Mouse (Mus musculus): ENCODE measurements around the gene Mfap2. TPM values are rescaled to one million over a fixed set of nuclear protein-coding genes. Genes with fewer than 3 reads are reported as not detected.

The Mfap2 gene
- polyA plus RNA-seq, 1 experiment: 200 TPM

- no peaks in the 10 kb centered on the region for H3K4me1 ChIP-seq (ENCODE audit: control insufficient read depth, insufficient read depth, low read length)
- no peak for TF ChIP-seq POLR2A (IDR thresholded peaks at IDR 0.05; ENCODE audit: low read depth, low read length)
- TF ChIP-seq CTCF (IDR thresholded peaks at IDR 0.05; ENCODE audit: borderline replicate concordance, insufficient read depth, low read length): peak; percentile 89
- H3K27ac ChIP-seq (ENCODE audit: insufficient read depth, low read length): no peak overlapping the region
- H3K4me3 ChIP-seq (ENCODE audit: insufficient read depth, low read length): no peak overlapping the region
Observed at GRCm38 (mm10) chr4:141044816-141045215, 34.6 kb downstream of the Mfap2 start.

DNA sequence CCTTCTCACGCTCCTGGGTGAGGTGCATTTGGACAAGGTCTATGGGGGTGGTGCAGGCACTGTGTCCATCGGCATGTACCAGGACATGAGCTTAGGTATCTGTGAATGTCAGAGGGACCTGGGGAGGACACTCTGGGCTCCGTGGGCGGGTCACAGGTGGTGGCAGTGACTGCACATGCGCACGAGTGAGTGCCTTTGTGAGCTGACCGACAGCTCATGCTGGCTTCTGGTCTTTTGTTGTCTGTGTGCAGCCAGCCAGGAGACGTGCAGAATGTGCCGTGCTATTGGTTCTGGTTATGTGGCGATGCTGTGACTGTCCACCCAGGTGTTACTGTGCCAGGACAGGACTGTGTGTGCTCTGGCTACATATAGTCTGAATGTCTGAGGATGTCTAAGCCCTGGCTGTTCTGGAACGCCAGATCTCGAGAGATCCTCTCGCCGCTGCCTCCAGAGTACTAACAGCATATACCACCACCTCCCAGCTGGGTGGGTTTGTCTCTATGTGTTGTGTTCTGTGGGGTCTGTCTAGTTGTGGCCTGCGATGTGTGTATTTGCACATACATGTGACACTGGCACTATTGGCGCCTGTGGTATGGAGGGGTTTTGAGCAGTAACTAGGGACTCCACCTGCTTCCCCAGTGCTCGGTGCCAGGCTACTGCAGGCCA is 38.7 kb downstream of the Mfap2 start:
- no peak for TF ChIP-seq CTCF (IDR thresholded peaks at IDR 0.05; ENCODE audit: borderline replicate concordance, insufficient read depth, low read length)
- TF ChIP-seq POLR2A (IDR thresholded peaks at IDR 0.05; ENCODE audit: low read depth, low read length): no peak
- no peak overlapping the region for H3K4me3 ChIP-seq (ENCODE audit: insufficient read depth, low read length)
- H3K27ac ChIP-seq (ENCODE audit: insufficient read depth, low read length): no peak overlapping the region
- H3K4me1 ChIP-seq (ENCODE audit: control insufficient read depth, insufficient read depth, low read length): no peaks in the 10 kb centered on the region

- Histone ChIP-seq H3K4me1 (ENCODE audit: control insufficient read depth, insufficient read depth, low read length) (no peaks in the 10 kb centered on the region), H3K27ac (ENCODE audit: insufficient read depth, low read length) (no peak overlapping the region), H3K4me3 (ENCODE audit: insufficient read depth, low read length) (no peak overlapping the region)
- TF ChIP-seq POLR2A (IDR thresholded peaks at IDR 0.05; ENCODE audit: low read depth, low read length) (no peak), CTCF (IDR thresholded peaks at IDR 0.05; ENCODE audit: borderline replicate concordance, insufficient read depth, low read length) (no peak)
Observed at GRCm38 (mm10) chr4:141049476-141049835, 39.2 kb downstream of the Mfap2 start.

DNA sequence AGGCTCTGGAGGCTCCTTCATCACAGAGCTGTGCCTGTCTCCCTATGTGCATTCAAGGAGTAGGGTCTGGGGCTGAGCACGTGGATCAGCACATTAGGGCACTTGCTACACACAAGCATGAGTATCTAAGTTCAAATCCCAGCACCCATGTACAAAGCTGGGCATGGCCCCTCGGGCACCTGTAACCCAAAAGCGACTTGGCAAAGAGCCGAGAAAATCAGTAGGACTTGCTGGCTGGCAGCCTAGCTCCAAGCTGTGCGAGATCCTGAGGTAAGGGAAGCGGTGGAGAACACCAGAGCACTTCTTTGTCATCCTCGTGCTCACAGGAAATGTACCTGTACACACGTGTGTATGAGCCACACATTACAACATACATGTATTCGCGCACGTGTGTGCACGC is 42.2 kb downstream of the Mfap2 start:
- no peaks in the 10 kb centered on the region for H3K4me1 ChIP-seq (ENCODE audit: control insufficient read depth, insufficient read depth, low read length)
- H3K27ac ChIP-seq (ENCODE audit: insufficient read depth, low read length): no peak overlapping the region
- TF ChIP-seq POLR2A (IDR thresholded peaks at IDR 0.05; ENCODE audit: low read depth, low read length): no peak
- TF ChIP-seq CTCF (IDR thresholded peaks at IDR 0.05; ENCODE audit: borderline replicate concordance, insufficient read depth, low read length): no peak
- H3K4me3 ChIP-seq (ENCODE audit: insufficient read depth, low read length): no peak overlapping the region

DNA sequence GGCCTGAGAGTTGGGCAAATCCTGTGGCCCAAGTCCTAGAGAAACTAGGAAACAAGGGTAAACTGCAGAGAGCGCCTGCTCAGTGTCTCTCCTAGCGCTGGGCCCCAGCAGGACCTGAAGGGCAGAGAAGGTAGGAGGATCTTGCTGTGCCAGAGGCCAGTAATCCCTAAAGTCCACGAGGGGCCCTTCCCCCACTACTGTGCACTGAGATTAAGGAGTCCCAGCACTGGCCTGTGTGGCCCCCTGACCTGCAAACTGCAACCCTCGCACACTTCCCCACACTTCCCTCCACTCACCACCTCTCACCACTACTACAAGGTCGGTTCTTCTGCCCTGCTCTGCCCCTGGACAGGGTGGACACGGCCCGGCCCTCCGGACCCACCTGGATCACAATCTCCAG is 42.9 kb downstream of the Mfap2 start:
- no peak overlapping the region for H3K27ac ChIP-seq (ENCODE audit: insufficient read depth, low read length)
- no peaks in the 10 kb centered on the region for H3K4me1 ChIP-seq (ENCODE audit: control insufficient read depth, insufficient read depth, low read length)
- TF ChIP-seq POLR2A (IDR thresholded peaks at IDR 0.05; ENCODE audit: low read depth, low read length) (no peak), CTCF (IDR thresholded peaks at IDR 0.05; ENCODE audit: borderline replicate concordance, insufficient read depth, low read length) (no peak)
- H3K4me3 ChIP-seq (ENCODE audit: insufficient read depth, low read length): no peak overlapping the region

- H3K4me1 ChIP-seq (ENCODE audit: control insufficient read depth, insufficient read depth, low read length): no peaks in the 10 kb centered on the region
- TF ChIP-seq CTCF (IDR thresholded peaks at IDR 0.05; ENCODE audit: borderline replicate concordance, insufficient read depth, low read length) (no peak), POLR2A (IDR thresholded peaks at IDR 0.05; ENCODE audit: low read depth, low read length) (no peak)
- no peak overlapping the region for H3K4me3 ChIP-seq (ENCODE audit: insufficient read depth, low read length)
- H3K27ac ChIP-seq (ENCODE audit: insufficient read depth, low read length): no peak overlapping the region
Observed at GRCm38 (mm10) chr4:141053568-141054161, 43.4 kb downstream of the Mfap2 start.

DNA sequence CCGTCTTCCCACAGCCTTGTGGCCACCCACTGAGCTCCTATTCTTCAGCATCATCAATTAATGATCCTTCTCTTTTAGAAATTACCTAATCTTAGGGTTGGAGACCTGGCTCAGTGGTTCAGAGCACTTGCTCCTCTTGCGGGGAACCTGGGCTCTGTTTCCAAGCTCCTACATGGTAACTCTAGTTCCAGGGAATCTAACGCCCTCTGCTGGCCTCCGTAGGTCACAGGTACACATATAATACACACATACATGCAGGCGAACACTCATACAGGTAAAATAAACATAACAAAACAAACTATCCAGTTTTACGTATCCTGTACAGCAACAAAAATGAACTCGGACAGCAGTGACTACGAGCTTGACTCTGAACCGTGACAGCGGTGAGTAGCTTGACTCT is 46.8 kb downstream of the Mfap2 start:
- no peak overlapping the region for H3K4me3 ChIP-seq (ENCODE audit: insufficient read depth, low read length)
- no peaks in the 10 kb centered on the region for H3K4me1 ChIP-seq (ENCODE audit: control insufficient read depth, insufficient read depth, low read length)
- TF ChIP-seq CTCF (IDR thresholded peaks at IDR 0.05; ENCODE audit: borderline replicate concordance, insufficient read depth, low read length) (no peak), POLR2A (IDR thresholded peaks at IDR 0.05; ENCODE audit: low read depth, low read length) (no peak)
- H3K27ac ChIP-seq (ENCODE audit: insufficient read depth, low read length): no peak overlapping the region

DNA sequence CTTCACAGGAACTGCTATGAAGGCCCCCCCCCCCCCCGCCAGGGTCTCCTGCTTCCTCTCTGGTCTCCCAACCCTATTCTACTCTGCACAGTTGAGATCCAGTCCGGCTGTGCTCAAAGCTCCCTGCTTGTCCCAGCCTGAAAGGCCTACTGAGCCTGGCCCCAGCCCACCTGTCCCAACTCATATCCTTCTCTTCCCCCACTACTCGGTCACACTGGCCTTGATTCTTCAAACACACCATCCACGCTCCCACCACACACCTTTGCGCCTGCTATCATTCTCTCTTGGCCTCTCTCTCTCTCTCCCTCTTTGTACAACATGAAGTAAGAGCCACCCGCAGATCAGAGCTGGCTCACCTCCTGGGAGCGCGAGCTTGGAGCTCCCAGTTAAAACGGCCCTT is 48.6 kb downstream of the Mfap2 start:
- H3K4me1 ChIP-seq (ENCODE audit: control insufficient read depth, insufficient read depth, low read length): no peaks in the 10 kb centered on the region
- no peak overlapping the region for H3K27ac ChIP-seq (ENCODE audit: insufficient read depth, low read length)
- H3K4me3 ChIP-seq (ENCODE audit: insufficient read depth, low read length): no peak overlapping the region
- TF ChIP-seq POLR2A (IDR thresholded peaks at IDR 0.05; ENCODE audit: low read depth, low read length) (no peak), CTCF (IDR thresholded peaks at IDR 0.05; ENCODE audit: borderline replicate concordance, insufficient read depth, low read length) (no peak)

DNA sequence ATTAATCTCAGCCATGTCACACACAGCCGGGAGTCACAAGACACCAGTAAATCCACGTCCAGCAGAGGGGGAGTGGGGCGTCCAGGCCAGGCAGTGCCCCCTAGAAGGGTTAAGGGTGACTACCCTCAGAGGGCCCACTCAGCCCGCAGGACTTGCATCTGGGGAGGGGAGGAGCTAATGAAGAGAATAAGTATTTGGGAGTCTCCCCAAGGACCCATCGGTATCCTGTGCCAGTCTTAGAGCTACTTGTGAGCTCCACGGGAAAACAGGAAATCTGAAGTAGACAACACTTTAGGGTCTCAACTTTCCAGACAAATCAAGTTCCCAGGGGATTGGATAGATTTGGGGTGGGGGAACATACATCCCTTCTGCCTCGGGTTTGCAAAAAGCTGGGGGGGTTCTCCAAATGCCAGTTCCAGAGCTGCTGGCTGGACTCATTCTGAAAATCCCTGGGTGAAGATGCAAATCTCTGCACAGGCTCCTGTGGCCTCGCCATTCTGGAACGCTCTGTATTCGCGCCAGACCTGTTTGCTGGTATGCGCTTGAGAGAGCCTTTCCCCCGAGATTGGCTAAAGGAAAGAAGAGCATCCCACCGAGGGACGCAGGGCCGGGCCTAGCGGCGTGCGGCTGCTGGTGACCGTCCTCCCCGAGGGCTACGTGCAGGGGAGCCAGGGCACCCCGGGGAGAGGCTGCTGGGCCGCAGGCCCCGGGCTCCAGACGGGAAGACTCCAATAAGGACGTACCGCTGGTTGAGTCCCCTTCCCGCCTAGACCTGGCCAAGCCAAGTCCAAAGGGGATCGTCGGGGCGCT is 49.6 kb downstream of the Mfap2 start:
- TF ChIP-seq CTCF (IDR thresholded peaks at IDR 0.05; ENCODE audit: borderline replicate concordance, insufficient read depth, low read length): no peak
- peak; percentile 78; the same call in 1 of the 2 replicates for TF ChIP-seq POLR2A (IDR thresholded peaks at IDR 0.05; ENCODE audit: low read depth, low read length)
- Histone ChIP-seq H3K4me1 (ENCODE audit: control insufficient read depth, insufficient read depth, low read length) (no peaks in the 10 kb centered on the region), H3K4me3 (ENCODE audit: insufficient read depth, low read length) (peak overlapping the region; percentile 67), H3K27ac (ENCODE audit: insufficient read depth, low read length) (peak overlapping the region; percentile 51)

Data from embryonic fibroblast, embryonic 13.5 days (primary cell).